Mouse (Mus musculus): ENCODE results near the gene Slc20a1. TPM values are rescaled to one million over a fixed set of nuclear protein-coding genes. Genes with fewer than 3 reads are reported as not detected.
A peak's percentile ranks its signal among the peaks of the same experiment; 100 is the strongest.

The Slc20a1 gene
- 41.6 and 41.8 TPM in 2 replicates for polyA plus RNA-seq (2016; fragmentation: Nextera tagmentation; extraction: Ambion mirVana)

- no peaks in the 10 kb centered on the region for H3K27me3 ChIP-seq (ENCODE audit: insufficient read depth, poor library complexity, severe bottlenecking)
- H3K36me3 ChIP-seq = peaks cover 34% of the 10 kb centered on the region
- H3K9me3 ChIP-seq = no peaks in the 10 kb centered on the region
- peaks cover 18% of the 10 kb centered on the region for H3K4me1 ChIP-seq
- peak within 1 kb of the TSS; percentile 95 for H3K27ac ChIP-seq
- under 1% methylated on average over 86 of the region's 96 CpGs for WGBS
- H3K4me3 ChIP-seq = peak within 1 kb of the TSS; percentile 80
- peak; percentile 99 for DNase-seq (ENCODE audit: low spot score)
Observed at GRCm38 (mm10) chr2:129198436-129199327, at the start of gene Slc20a1. Slc20a1 (plus strand) TSS chr2:129198764.

GRCm38 (mm10) chr2:129148836-129149235 lies 49.7 kb upstream of the Slc20a1 start:
- Histone ChIP-seq H3K4me1 (no peaks in the 10 kb centered on the region), H3K9me3 (no peaks in the 10 kb centered on the region), H3K27ac (no peak overlapping the region), H3K36me3 (no peaks in the 10 kb centered on the region), H3K27me3 (ENCODE audit: insufficient read depth, poor library complexity, severe bottlenecking) (no peaks in the 10 kb centered on the region), H3K4me3 (no peak overlapping the region)
- 61% methylated on average over 2 of the region's 2 CpGs for WGBS
- DNase-seq (ENCODE audit: low spot score) = no peak

- H3K27ac ChIP-seq = no peak overlapping the region
- H3K27me3 ChIP-seq (ENCODE audit: insufficient read depth, poor library complexity, severe bottlenecking) = no peaks in the 10 kb centered on the region
- 77% methylated on average over 5 of the region's 5 CpGs for WGBS
- DNase-seq (ENCODE audit: low spot score) = no peak
- no peak overlapping the region for H3K4me3 ChIP-seq
- H3K36me3 ChIP-seq = no peaks in the 10 kb centered on the region
- H3K4me1 ChIP-seq = no peaks in the 10 kb centered on the region
- no peaks in the 10 kb centered on the region for H3K9me3 ChIP-seq
Observed at GRCm38 (mm10) chr2:129150386-129150785, 48.2 kb upstream of the Slc20a1 start.

GRCm38 (mm10) chr2:129151111-129151510 lies 47.5 kb upstream of the Slc20a1 start:
- DNase-seq (ENCODE audit: low spot score) = no peak
- Histone ChIP-seq H3K9me3 (no peaks in the 10 kb centered on the region), H3K4me3 (no peak overlapping the region), H3K36me3 (no peaks in the 10 kb centered on the region), H3K4me1 (no peaks in the 10 kb centered on the region), H3K27me3 (ENCODE audit: insufficient read depth, poor library complexity, severe bottlenecking) (no peaks in the 10 kb centered on the region), H3K27ac (no peak overlapping the region)
- WGBS = 84% methylated on average over 9 of the region's 9 CpGs

GRCm38 (mm10) chr2:129152751-129153150 lies 45.8 kb upstream of the Slc20a1 start:
- 74% methylated on average over 1 of the region's 1 CpGs for WGBS
- H3K4me3 ChIP-seq = no peak overlapping the region
- H3K27me3 ChIP-seq (ENCODE audit: insufficient read depth, poor library complexity, severe bottlenecking) = no peaks in the 10 kb centered on the region
- H3K4me1 ChIP-seq = no peaks in the 10 kb centered on the region
- no peaks in the 10 kb centered on the region for H3K36me3 ChIP-seq
- no peaks in the 10 kb centered on the region for H3K9me3 ChIP-seq
- H3K27ac ChIP-seq = no peak overlapping the region
- DNase-seq (ENCODE audit: low spot score) = no peak

GRCm38 (mm10) chr2:129164815-129165214 lies 33.7 kb upstream of the Slc20a1 start:
- no peaks in the 10 kb centered on the region for H3K36me3 ChIP-seq
- no peak overlapping the region for H3K27ac ChIP-seq
- H3K4me3 ChIP-seq = no peak overlapping the region
- H3K27me3 ChIP-seq (ENCODE audit: insufficient read depth, poor library complexity, severe bottlenecking) = no peaks in the 10 kb centered on the region
- 70% methylated on average over 5 of the region's 5 CpGs for WGBS
- DNase-seq (ENCODE audit: low spot score) = peak; percentile 42
- H3K9me3 ChIP-seq = no peaks in the 10 kb centered on the region
- H3K4me1 ChIP-seq = peaks cover 12% of the 10 kb centered on the region; the same call in 1 of the 2 replicates

GRCm38 (mm10) chr2:129166466-129167463 lies 31.8 kb upstream of the Slc20a1 start:
- 42% methylated on average over 10 of the region's 10 CpGs for WGBS
- Histone ChIP-seq H3K4me3 (no peak overlapping the region), H3K9me3 (no peaks in the 10 kb centered on the region), H3K4me1 (peaks cover 12% of the 10 kb centered on the region; the same call in 1 of the 2 replicates), H3K36me3 (no peaks in the 10 kb centered on the region), H3K27ac (no peak overlapping the region), H3K27me3 (ENCODE audit: insufficient read depth, poor library complexity, severe bottlenecking) (no peaks in the 10 kb centered on the region)
- peak; percentile 71 for DNase-seq (ENCODE audit: low spot score)

GRCm38 (mm10) chr2:129173386-129173785 lies 25.2 kb upstream of the Slc20a1 start:
- Histone ChIP-seq H3K4me3 (peak overlapping the region; percentile 8; the same call in 1 of the 2 replicates), H3K27me3 (ENCODE audit: insufficient read depth, poor library complexity, severe bottlenecking) (no peaks in the 10 kb centered on the region), H3K36me3 (no peaks in the 10 kb centered on the region), H3K4me1 (no peaks in the 10 kb centered on the region), H3K27ac (no peak overlapping the region), H3K9me3 (0 out of 2 replicates have a peak, but pooled peaks cover 2% of the 10 kb centered on the region)
- 44% methylated on average over 10 of the region's 10 CpGs for WGBS
- DNase-seq (ENCODE audit: low spot score) = no peak

GRCm38 (mm10) chr2:129174474-129174873 lies 24.1 kb upstream of the Slc20a1 start:
- Histone ChIP-seq H3K4me1 (no peaks in the 10 kb centered on the region), H3K36me3 (no peaks in the 10 kb centered on the region), H3K9me3 (0 out of 2 replicates have a peak, but pooled peaks cover 2% of the 10 kb centered on the region), H3K4me3 (no peak overlapping the region), H3K27ac (no peak overlapping the region), H3K27me3 (ENCODE audit: insufficient read depth, poor library complexity, severe bottlenecking) (no peaks in the 10 kb centered on the region)
- peak; percentile 77 for DNase-seq (ENCODE audit: low spot score)
- 33% methylated on average over 7 of the region's 7 CpGs for WGBS

GRCm38 (mm10) chr2:129175636-129176035 lies 22.9 kb upstream of the Slc20a1 start:
- 0 out of 2 replicates have a peak, but pooled peaks cover 2% of the 10 kb centered on the region for H3K9me3 ChIP-seq
- 46% methylated on average over 2 of the region's 2 CpGs for WGBS
- DNase-seq (ENCODE audit: low spot score) = peak; percentile 71

GRCm38 (mm10) chr2:129176676-129177420 lies 21.7 kb upstream of the Slc20a1 start:
- 74% methylated on average over 12 of the region's 12 CpGs for WGBS
- Histone ChIP-seq H3K36me3 (no peaks in the 10 kb centered on the region), H3K27me3 (ENCODE audit: insufficient read depth, poor library complexity, severe bottlenecking) (no peaks in the 10 kb centered on the region), H3K4me1 (no peaks in the 10 kb centered on the region), H3K27ac (no peak overlapping the region), H3K9me3 (0 out of 2 replicates have a peak, but pooled peaks cover 2% of the 10 kb centered on the region), H3K4me3 (no peak overlapping the region)
- peak; percentile 56 for DNase-seq (ENCODE audit: low spot score)

More at GRCm38 (mm10) chr2:129175636-129176035, 22.9 kb upstream of the Slc20a1 start:
- no peaks in the 10 kb centered on the region for H3K4me1 ChIP-seq
- H3K36me3 ChIP-seq = no peaks in the 10 kb centered on the region
- H3K4me3 ChIP-seq = no peak overlapping the region
- no peaks in the 10 kb centered on the region for H3K27me3 ChIP-seq (ENCODE audit: insufficient read depth, poor library complexity, severe bottlenecking)
- no peak overlapping the region for H3K27ac ChIP-seq

GRCm38 (mm10) chr2:129177661-129178060 lies 20.9 kb upstream of the Slc20a1 start:
- Histone ChIP-seq H3K27me3 (ENCODE audit: insufficient read depth, poor library complexity, severe bottlenecking) (no peaks in the 10 kb centered on the region), H3K4me1 (peaks cover 4% of the 10 kb centered on the region; the same call in 1 of the 2 replicates), H3K27ac (no peak overlapping the region), H3K9me3 (0 out of 2 replicates have a peak, but pooled peaks cover 2% of the 10 kb centered on the region), H3K4me3 (no peak overlapping the region), H3K36me3 (no peaks in the 10 kb centered on the region)
- peak; percentile 58 for DNase-seq (ENCODE audit: low spot score)
- 64% methylated on average over 3 of the region's 3 CpGs for WGBS

Measured in heart, embryonic 10.5 days (tissue).